Mouse (Mus musculus) ES-Bruce4 (cell line): ENCODE data around the gene Tmem86a. TPM values are rescaled to one million over a fixed set of nuclear protein-coding genes. Genes with fewer than 3 reads are reported as not detected.

Source experiments
- H3K27ac ChIP-seq: 2 replicates; pipeline ENCODE4 v1.5.1; 2012; ENCODE audit warnings: low read length, inconsistent platforms; ENCODE audit not compliant: insufficient read depth
- H3K27me3 ChIP-seq: 2 replicates; pipeline ENCODE4 v1.6.1; 2012; ENCODE audit warnings: mild to moderate bottlenecking, low read length, inconsistent platforms; ENCODE audit not compliant: control insufficient read depth, poor library complexity, insufficient read depth, severe bottlenecking
- H3K36me3 ChIP-seq: 2 replicates; pipeline ENCODE4 v1.6.1; 2012; ENCODE audit warnings: inconsistent platforms, mild to moderate bottlenecking, low read length, moderate library complexity; ENCODE audit not compliant: control insufficient read depth, poor library complexity, insufficient read depth, severe bottlenecking
- H3K4me1 ChIP-seq: one replicate; pipeline ENCODE4 v1.8.1; 2011; ENCODE audit warnings: low read length; ENCODE audit not compliant: control insufficient read depth, insufficient read depth
- H3K4me3 ChIP-seq: 2 replicates; pipeline ENCODE4 v1.5.1; 2011; ENCODE audit warnings: low read depth, mild to moderate bottlenecking, low read length
- H3K9ac ChIP-seq: 2 replicates; pipeline ENCODE4 v1.6.1; 2012; ENCODE audit warnings: low read depth, mild to moderate bottlenecking, inconsistent platforms; ENCODE audit not compliant: poor library complexity, severe bottlenecking
- H3K9me3 ChIP-seq: replicated peaks from 2 replicates; pipeline ENCODE4 v1.6.1; 2012; ENCODE audit warnings: mild to moderate bottlenecking, low read length, inconsistent platforms; ENCODE audit not compliant: control insufficient read depth, poor library complexity, insufficient read depth, severe bottlenecking
- CTCF ChIP-seq: IDR thresholded peaks from one replicate; pipeline ENCODE4 v1.8.1; 2011; ENCODE audit warnings: low read depth, low read length
- EP300 ChIP-seq: IDR thresholded peaks from 2 replicates; pipeline ENCODE4 v1.6.1; 2011; ENCODE audit warnings: low read depth, low read length; ENCODE audit not compliant: insufficient read depth
- POLR2A ChIP-seq: IDR thresholded peaks from one replicate; pipeline ENCODE4 v1.8.1; 2011; ENCODE audit warnings: low read length; ENCODE audit not compliant: insufficient read depth
- polyA plus RNA-seq: library from polyadenylated mRNA; stranded (reverse); fragments of >200 nt; gene quantifications from 2 replicates; pipeline ENCODE4 v1.2.4, GENCODE M21; 2011; ENCODE audit warnings: low read depth; ENCODE audit not compliant: missing spikeins, insufficient read depth, insufficient read length

Gene Tmem86a
- polyA plus RNA-seq, 1 experiment: 2.0 TPM

GRCm38 (mm10) chr7:47015390-47016065 is 34.9 kb upstream of the Tmem86a start:
- Histone ChIP-seq H3K9ac (no peak overlapping the region), H3K9me3 (no peaks in the 10 kb centered on the region), H3K36me3 (no peaks in the 10 kb centered on the region), H3K4me3 (no peak overlapping the region), H3K4me1 (peaks cover 4% of the 10 kb centered on the region), H3K27me3 (no peaks in the 10 kb centered on the region), H3K27ac (0 out of 2 replicates have a peak overlapping the region, but pooled peaks have one; percentile 15)
- TF ChIP-seq CTCF (peak; percentile 48), POLR2A (no peak), EP300 (peak; percentile 62; the same call in 1 of the 2 replicates)

- H3K36me3 ChIP-seq: no peaks in the 10 kb centered on the region
- H3K4me1 ChIP-seq: peaks cover 4% of the 10 kb centered on the region
- no peak overlapping the region for H3K9ac ChIP-seq
- no peaks in the 10 kb centered on the region for H3K9me3 ChIP-seq
- TF ChIP-seq POLR2A: no peak
- TF ChIP-seq EP300: no peak
- TF ChIP-seq CTCF: no peak
- peak overlapping the region; percentile 49; the same call in 1 of the 2 replicates for H3K27ac ChIP-seq
- no peak overlapping the region for H3K4me3 ChIP-seq
- no peaks in the 10 kb centered on the region for H3K27me3 ChIP-seq
Observed at GRCm38 (mm10) chr7:47016602-47017001, 33.8 kb upstream of the Tmem86a start.

GRCm38 (mm10) chr7:47017146-47017545 is 33.3 kb upstream of the Tmem86a start:
- peaks cover 4% of the 10 kb centered on the region for H3K4me1 ChIP-seq
- no peaks in the 10 kb centered on the region for H3K9me3 ChIP-seq
- TF ChIP-seq CTCF: no peak
- TF ChIP-seq POLR2A: no peak
- TF ChIP-seq EP300: no peak
- no peaks in the 10 kb centered on the region for H3K27me3 ChIP-seq
- H3K36me3 ChIP-seq: no peaks in the 10 kb centered on the region
- no peak overlapping the region for H3K9ac ChIP-seq
- H3K27ac ChIP-seq: peak overlapping the region; percentile 63; the same call in 1 of the 2 replicates
- H3K4me3 ChIP-seq: no peak overlapping the region

GRCm38 (mm10) chr7:47019641-47020040 is 30.8 kb upstream of the Tmem86a start:
- no peaks in the 10 kb centered on the region for H3K27me3 ChIP-seq
- no peaks in the 10 kb centered on the region for H3K36me3 ChIP-seq
- no peak overlapping the region for H3K27ac ChIP-seq
- no peak overlapping the region for H3K4me3 ChIP-seq
- no peak overlapping the region for H3K9ac ChIP-seq
- H3K9me3 ChIP-seq: no peaks in the 10 kb centered on the region
- peaks cover 4% of the 10 kb centered on the region for H3K4me1 ChIP-seq
- no peak for TF ChIP-seq CTCF
- no peak for TF ChIP-seq EP300
- TF ChIP-seq POLR2A: no peak

GRCm38 (mm10) chr7:47020956-47021355 is 29.4 kb upstream of the Tmem86a start:
- Histone ChIP-seq H3K27me3 (no peaks in the 10 kb centered on the region), H3K9ac (no peak overlapping the region), H3K9me3 (no peaks in the 10 kb centered on the region), H3K4me1 (peaks cover 4% of the 10 kb centered on the region), H3K36me3 (no peaks in the 10 kb centered on the region), H3K27ac (no peak overlapping the region), H3K4me3 (no peak overlapping the region)
- TF ChIP-seq POLR2A (no peak), EP300 (no peak), CTCF (no peak)

GRCm38 (mm10) chr7:47022482-47022881 is 27.9 kb upstream of the Tmem86a start:
- H3K4me3 ChIP-seq: no peak overlapping the region
- H3K27me3 ChIP-seq: no peaks in the 10 kb centered on the region
- H3K27ac ChIP-seq: no peak overlapping the region
- H3K9me3 ChIP-seq: no peaks in the 10 kb centered on the region
- no peak overlapping the region for H3K9ac ChIP-seq
- TF ChIP-seq EP300 (no peak), CTCF (no peak), POLR2A (no peak)
- H3K36me3 ChIP-seq: no peaks in the 10 kb centered on the region
- peaks cover 4% of the 10 kb centered on the region for H3K4me1 ChIP-seq
